Mouse (Mus musculus): Measurements from ENCODE around the gene Mup3. TPM values are rescaled to one million over a fixed set of nuclear protein-coding genes. Genes with fewer than 3 reads are reported as not detected.

Mup3 gene
- not detected in 2 replicates for polyA plus RNA-seq (2015; fragmentation: Nextera tagmentation; extraction: Ambion mirVana)

DNA sequence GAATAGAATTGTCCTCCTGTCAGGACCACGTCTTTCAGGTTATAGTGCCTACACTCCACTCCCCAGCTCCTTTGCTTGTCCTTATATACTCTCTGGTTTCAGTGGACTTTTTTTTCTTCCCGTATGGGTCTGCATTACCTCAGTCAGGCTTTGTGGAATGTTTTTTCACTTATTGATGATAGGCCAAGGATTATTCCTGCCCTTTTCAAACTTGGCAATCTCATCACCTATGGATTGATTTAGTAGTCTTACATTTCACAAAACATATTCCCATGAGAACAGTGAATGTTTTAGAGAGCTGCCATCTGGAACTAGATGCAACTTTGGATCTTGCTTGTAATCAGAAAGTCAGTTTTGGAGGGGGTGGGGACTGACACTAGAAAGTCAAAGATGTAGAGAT is at the start of gene Mup3:
Gene Mup3 (minus strand): TSS at position 102 of the 400 bp plus-strand sequence.

DNA sequence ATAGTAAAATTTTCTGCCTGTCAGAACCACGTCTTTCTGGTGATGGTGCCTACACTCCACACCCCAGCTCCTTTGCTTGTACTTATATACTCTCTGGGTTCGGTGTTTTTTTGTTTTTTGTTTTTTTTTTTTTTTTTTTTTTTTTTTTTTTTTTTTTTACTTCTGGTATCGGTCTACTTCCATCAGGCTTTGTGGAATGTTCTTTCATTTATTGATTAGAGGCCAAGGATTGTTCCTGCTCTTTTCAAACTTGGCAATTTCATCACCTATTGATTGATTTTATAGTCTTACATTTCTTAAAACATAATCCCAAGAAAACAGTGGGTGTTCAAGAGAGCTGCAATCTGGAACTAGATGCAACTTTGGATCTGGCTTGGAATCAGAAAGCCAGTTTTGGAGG is 33.1 kb downstream of the Mup3 start, which contains the start of gene Mup20:
Gene Mup20 (minus strand): TSS at position 101 of the 400 bp plus-strand sequence.

Other genes starting within 250 kb of the Mup3 start
- gene Mup20, start 33.2 kb downstream of the Mup3 start, polyA plus RNA-seq (2015; fragmentation: Nextera tagmentation; extraction: Ambion mirVana) = not detected in 2 replicates
- not detected in 2 replicates for gene Mup21, start 63.5 kb upstream of the Mup3 start, polyA plus RNA-seq (2015; fragmentation: Nextera tagmentation; extraction: Ambion mirVana)
- gene Zfp37, start 143.7 kb upstream of the Mup3 start, polyA plus RNA-seq (2015; fragmentation: Nextera tagmentation; extraction: Ambion mirVana) = 2.9 and 3.2 TPM in 2 replicates
- 16.9 and 20.4 TPM in 2 replicates for gene Slc31a2, start 175.2 kb upstream of the Mup3 start, polyA plus RNA-seq (2015; fragmentation: Nextera tagmentation; extraction: Ambion mirVana)